Mouse (Mus musculus) testis, adult 2 months (tissue): Measurements from ENCODE around the gene Kdm7a.

Source experiments
- CTCF ChIP-seq: fragments of 200-500 bp; IDR thresholded peaks from 2 replicates; pipeline ENCODE4 v1.5.1; 2012; ENCODE audit warnings: low read depth, mild to moderate bottlenecking, inconsistent platforms, low read length, moderate library complexity; ENCODE audit not compliant: control insufficient read depth, insufficient read depth, insufficient replicate concordance
- POLR2A ChIP-seq: fragments of 200-500 bp; IDR thresholded peaks from 2 replicates; pipeline ENCODE4 v1.6.1; 2012; ENCODE audit warnings: low read depth, mild to moderate bottlenecking, inconsistent platforms, low read length, moderate library complexity; ENCODE audit not compliant: control insufficient read depth

GRCm38 (mm10) chr6:39237887-39238286 lies 31.3 kb upstream of the Kdm7a start:
- TF ChIP-seq POLR2A (no peak), CTCF (no peak)
